Mouse (Mus musculus) embryo, embryonic 11 days (tissue): ENCODE data around the gene Cdk5.

Source experiments
- DNase-seq: peaks from one replicate; pipeline ENCODE4 v3.0.0-alpha.2; 2015

Gene Cdk5

GRCm38 (mm10) chr5:24369767-24370166 is 53.6 kb downstream of the Cdk5 start:
- DNase-seq, result no peak
